Mouse (Mus musculus) limb, embryonic 14.5 days (tissue): ENCODE results near the gene Mylk4. TPM values are rescaled to one million over a fixed set of nuclear protein-coding genes. Genes with fewer than 3 reads are reported as not detected.

Experiments used
- ATAC-seq: fragments of 200-750 bp; cut with Nextera tagmentation; 2 replicates; pipeline ENCODE4 v1.8.0; 2017; ENCODE audit warnings: low read depth, moderate number of reproducible peaks, moderate TSS enrichment; ENCODE audit not compliant: low FRiP score
- DNase-seq: peaks from one replicate; pipeline ENCODE4 v3.0.0-alpha.2; 2015; ENCODE audit warnings: low spot score
- H3K27ac ChIP-seq: fragments of 300-500 bp; sonication (generic); replicated peaks from 2 replicates; pipeline ENCODE4 v1.5.1; 2014; ENCODE audit warnings: low read depth, mild to moderate bottlenecking, low read length, moderate library complexity, mixed read lengths
- H3K27me3 ChIP-seq: fragments of 300-500 bp; sonication (generic); 2 replicates; pipeline ENCODE4 v1.6.1; 2014; ENCODE audit warnings: low read length, mixed read lengths; ENCODE audit not compliant: control insufficient read depth, insufficient read depth
- H3K36me3 ChIP-seq: fragments of 300-500 bp; sonication (generic); 2 replicates; pipeline ENCODE4 v1.6.1; 2014; ENCODE audit warnings: mild to moderate bottlenecking, low read length, moderate library complexity, mixed read lengths; ENCODE audit not compliant: control insufficient read depth, insufficient read depth
- H3K4me1 ChIP-seq: fragments of 300-500 bp; sonication (generic); 2 replicates; pipeline ENCODE4 v1.6.1; 2014; ENCODE audit warnings: antibody characterized with exemption, low read length, mixed read lengths; ENCODE audit not compliant: control insufficient read depth, insufficient read depth
- H3K4me2 ChIP-seq: fragments of 300-500 bp; sonication (generic); replicated peaks from 2 replicates; pipeline ENCODE4 v1.6.1; 2014; ENCODE audit warnings: low read depth, mild to moderate bottlenecking, low read length, moderate library complexity; ENCODE audit not compliant: severe bottlenecking
- H3K4me3 ChIP-seq: fragments of 300-500 bp; sonication (generic); replicated peaks from 2 replicates; pipeline ENCODE4 v1.5.1; 2014; ENCODE audit warnings: low read length
- H3K9ac ChIP-seq: fragments of 300-500 bp; sonication (generic); 2 replicates; pipeline ENCODE4 v1.6.1; 2014; ENCODE audit warnings: mild to moderate bottlenecking, low read depth, low read length, moderate library complexity; ENCODE audit not compliant: severe bottlenecking
- H3K9me3 ChIP-seq: fragments of 300-500 bp; sonication (generic); 2 replicates; pipeline ENCODE4 v1.6.1; 2016; ENCODE audit warnings: low read length; ENCODE audit not compliant: control insufficient read depth
- POLR2A ChIP-seq: fragments of 200-500 bp; IDR thresholded peaks from 2 replicates; pipeline ENCODE4 v1.8.0; 2012; ENCODE audit warnings: inconsistent platforms, mild to moderate bottlenecking, moderate library complexity, borderline replicate concordance; ENCODE audit not compliant: insufficient read depth, insufficient read length; ENCODE audit errors: extremely low read depth
- WGBS: fragments of 180-500 bp; shearing (Covaris S2); extraction: QIAGEN DNeasy Blood & Tissue Kit; methylation state at CpG from one replicate; pipeline ENCODE4 v1.1.7; 2014; 5-methylcytosine and 5-hydroxymethylcytosine counted together
- polyA plus RNA-seq, 2 experiments: library from polyadenylated mRNA; depleted of rRNA in 1 of 2; stranded (reverse) in 1 of 2; unstranded in 1 of 2; fragments of >200 nt; fragmentation: Nextera tagmentation in 1 of 2; extraction: Ambion mirVana in 1 of 2; gene quantifications; 2 replicates each; pipeline versions ENCODE4 v1.2.1 to v1.2.3; 2012 to 2014

The Mylk4 gene
- polyA plus RNA-seq, 2 experiments: 11.2 to 18.6 TPM

DNA sequence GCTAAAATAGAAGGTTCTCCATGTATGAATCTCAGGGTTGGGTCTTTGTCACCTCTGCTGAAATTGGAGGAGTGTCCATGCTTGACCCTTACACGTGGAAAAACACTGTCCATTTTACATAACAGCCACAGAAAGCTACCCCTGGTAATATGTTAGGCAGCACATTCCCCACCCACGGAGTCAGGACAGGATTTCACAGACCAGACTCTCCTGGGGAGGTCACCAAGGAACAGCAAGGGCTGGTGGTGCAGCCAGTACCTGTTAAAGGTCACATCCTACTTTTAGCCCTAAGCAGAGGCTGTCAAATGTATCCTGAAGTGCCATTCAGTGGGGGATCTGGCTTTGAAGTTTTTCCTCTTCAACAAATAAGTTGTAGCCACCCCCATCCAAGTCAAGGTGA, 35.3 kb downstream of the Mylk4 start:
- H3K9ac ChIP-seq: no peak overlapping the region
- TF ChIP-seq POLR2A: no peak
- no peaks in the 10 kb centered on the region for H3K9me3 ChIP-seq
- no peaks in the 10 kb centered on the region for H3K36me3 ChIP-seq
- H3K4me2 ChIP-seq: no peak overlapping the region
- H3K4me3 ChIP-seq: no peak overlapping the region
- no peak for DNase-seq
- H3K27ac ChIP-seq: no peak overlapping the region
- no peak for ATAC-seq
- 52% methylated on average over 2 of the region's 2 CpGs for WGBS
- no peaks in the 10 kb centered on the region for H3K27me3 ChIP-seq
- 0 out of 2 replicates have a peak, but pooled peaks cover 3% of the 10 kb centered on the region for H3K4me1 ChIP-seq

- no peaks in the 10 kb centered on the region for H3K27me3 ChIP-seq
- peaks cover 15% of the 10 kb centered on the region for H3K4me1 ChIP-seq
- 23% methylated on average over 7 of the region's 7 CpGs for WGBS
- no peak overlapping the region for H3K4me2 ChIP-seq
- no peaks in the 10 kb centered on the region for H3K36me3 ChIP-seq
- no peak overlapping the region for H3K27ac ChIP-seq
- no peak for TF ChIP-seq POLR2A
- no peak overlapping the region for H3K9ac ChIP-seq
- H3K9me3 ChIP-seq: no peaks in the 10 kb centered on the region
- H3K4me3 ChIP-seq: no peak overlapping the region
- ATAC-seq: no peak
- DNase-seq: no peak
These were observed 42.6 kb downstream of the Mylk4 start for GRCm38 (mm10) chr13:32741161-32741560.

GRCm38 (mm10) chr13:32731283-32731682, 52.5 kb downstream of the Mylk4 start:
- no peak overlapping the region for H3K9ac ChIP-seq
- no peaks in the 10 kb centered on the region for H3K9me3 ChIP-seq
- no peak overlapping the region for H3K4me3 ChIP-seq
- no peak overlapping the region for H3K4me2 ChIP-seq
- H3K36me3 ChIP-seq: no peaks in the 10 kb centered on the region
- TF ChIP-seq POLR2A: no peak
- ATAC-seq (no peak), DNase-seq (peak; percentile 45)
- H3K27ac ChIP-seq: no peak overlapping the region
- H3K4me1 ChIP-seq: 0 out of 2 replicates have a peak, but pooled peaks cover 2% of the 10 kb centered on the region
- no peaks in the 10 kb centered on the region for H3K27me3 ChIP-seq

DNA sequence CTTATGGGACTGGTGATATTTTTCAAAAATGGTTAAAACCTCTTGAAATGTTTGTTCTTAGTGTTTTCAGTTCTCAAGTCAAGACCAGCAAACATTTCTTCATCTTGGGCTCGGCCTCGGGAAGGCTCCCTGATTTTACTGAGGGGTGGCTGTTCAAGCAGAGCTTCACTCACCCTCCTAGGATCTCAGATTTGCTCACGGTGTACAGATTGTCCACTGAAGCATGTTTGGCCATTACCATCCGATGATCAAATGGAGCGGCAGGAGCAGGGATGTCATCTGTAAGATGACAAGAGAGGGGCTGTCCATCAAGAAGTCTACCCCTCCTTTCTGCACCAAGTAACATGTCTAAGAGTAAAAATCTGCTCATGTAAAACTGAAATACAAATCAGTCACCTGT, 59.1 kb downstream of the Mylk4 start:
- no peak for ATAC-seq
- H3K9me3 ChIP-seq: no peaks in the 10 kb centered on the region
- H3K4me2 ChIP-seq: no peak overlapping the region
- H3K36me3 ChIP-seq: no peaks in the 10 kb centered on the region
- no peak for DNase-seq
- H3K4me1 ChIP-seq: no peaks in the 10 kb centered on the region; the same call in 1 of the 2 replicates
- TF ChIP-seq POLR2A: no peak
- no peaks in the 10 kb centered on the region for H3K27me3 ChIP-seq
- no peak overlapping the region for H3K4me3 ChIP-seq
- no peak overlapping the region for H3K27ac ChIP-seq
- 91% methylated on average over 5 of the region's 5 CpGs for whole genome bisulfite sequencing
- no peak overlapping the region for H3K9ac ChIP-seq

GRCm38 (mm10) chr13:32721717-32722116, 62.0 kb downstream of the Mylk4 start:
- Histone ChIP-seq H3K9me3 (no peaks in the 10 kb centered on the region), H3K9ac (no peak overlapping the region), H3K4me3 (no peak overlapping the region), H3K36me3 (no peaks in the 10 kb centered on the region), H3K4me2 (no peak overlapping the region), H3K27ac (no peak overlapping the region), H3K27me3 (no peaks in the 10 kb centered on the region), H3K4me1 (peaks cover 11% of the 10 kb centered on the region)
- DNase-seq (no peak), ATAC-seq (no peak)
- WGBS: 84% methylated on average over 4 of the region's 4 CpGs
- no peak for TF ChIP-seq POLR2A

GRCm38 (mm10) chr13:32719284-32719683, 64.5 kb downstream of the Mylk4 start:
- 50% methylated on average over 3 of the region's 3 CpGs for WGBS
- Histone ChIP-seq H3K9ac (no peak overlapping the region), H3K4me2 (no peak overlapping the region), H3K27me3 (no peaks in the 10 kb centered on the region), H3K27ac (no peak overlapping the region), H3K9me3 (no peaks in the 10 kb centered on the region), H3K36me3 (no peaks in the 10 kb centered on the region), H3K4me3 (no peak overlapping the region), H3K4me1 (peaks cover 11% of the 10 kb centered on the region)
- DNase-seq (no peak), ATAC-seq (no peak)
- TF ChIP-seq POLR2A: no peak
